Mouse (Mus musculus): ENCODE data around the gene Aff1. TPM values are rescaled to one million over a fixed set of nuclear protein-coding genes. Genes with fewer than 3 reads are reported as not detected.

Aff1 gene
- polyA plus RNA-seq, 1 experiment from 2014 or later: 4.7 TPM

DNA sequence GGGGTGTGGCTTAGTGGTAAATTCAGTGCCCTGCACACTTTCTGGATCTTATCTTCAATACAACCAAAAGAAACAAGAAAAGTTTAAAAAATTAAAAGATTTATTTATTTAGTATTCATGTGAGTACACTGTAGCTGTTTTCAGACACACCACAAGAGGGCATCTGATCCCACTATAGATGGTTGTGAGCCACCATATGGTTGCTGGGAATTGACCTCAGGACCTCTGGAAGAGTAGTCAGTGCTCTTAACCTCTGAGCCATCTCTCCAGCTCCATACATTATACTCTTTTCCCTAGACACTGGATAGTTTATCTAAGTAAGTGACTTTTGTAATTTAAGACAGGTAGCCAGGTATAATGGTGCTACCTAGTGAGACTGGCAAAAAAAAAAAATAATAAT is 1.0 kb upstream of the Aff1 start:
- Histone ChIP-seq H3K9me3 (ENCODE audit: low read length) (no peaks in the 10 kb centered on the region), H3K36me3 (replicated peaks; ENCODE audit: insufficient read depth, low read length) (no peaks in the 10 kb centered on the region), H3K4me1 (ENCODE audit: insufficient read depth) (peaks cover 5% of the 10 kb centered on the region), H3K4me3 (ENCODE audit: low read depth, low read length) (peak overlapping the region; percentile 79), H3K27ac (ENCODE audit: low read depth) (peak overlapping the region; percentile 75; the same call in 1 of the 2 replicates), H3K4me2 (ENCODE audit: low read depth, low read length) (peak overlapping the region; percentile 96), H3K27me3 (ENCODE audit: insufficient read depth, low read length) (peaks cover 18% of the 10 kb centered on the region), H3K9ac (replicated peaks) (no peak overlapping the region)
- TF ChIP-seq EP300 (IDR thresholded peaks at IDR 0.05; ENCODE audit: low read depth) (no peak), CTCF (IDR thresholded peaks at IDR 0.05; ENCODE audit: low read depth) (peak; percentile 45; the same call in 1 of the 2 replicates)
- no peak for ATAC-seq
- DNase-seq: no peak

DNA sequence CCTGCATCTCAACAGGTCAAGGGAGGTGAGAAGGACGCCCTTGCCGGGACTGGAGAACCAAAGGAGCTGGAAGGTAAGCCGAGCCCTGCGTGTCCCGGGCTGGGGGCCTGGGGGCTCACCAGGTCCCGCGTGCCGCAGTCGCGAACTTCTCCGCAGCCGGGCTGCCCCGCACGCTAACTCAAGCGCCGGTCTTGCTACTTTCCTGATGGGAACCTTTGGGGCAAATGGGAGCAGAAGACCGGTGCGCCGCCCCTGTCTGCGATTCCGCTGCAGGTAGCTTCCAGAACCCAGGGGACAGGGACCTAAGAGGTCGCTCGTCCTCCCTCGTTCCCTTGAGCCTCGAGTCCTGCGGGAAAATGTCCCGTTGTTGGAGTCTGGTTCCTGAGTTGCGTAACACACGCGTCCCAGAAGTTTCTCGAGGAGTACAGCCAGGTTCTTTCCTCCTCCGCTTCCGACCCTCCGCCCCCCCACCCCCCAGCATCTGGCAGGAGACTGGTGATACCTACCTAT is 412 bp downstream of the Aff1 start:
- peak overlapping the region; percentile 71 for H3K9ac ChIP-seq (replicated peaks)
- WGBS (ENCODE audit: insufficient replicate concordance): under 1% methylated on average over 33 of the region's 34 CpGs
- H3K4me3 ChIP-seq (ENCODE audit: low read depth, low read length): peak overlapping the region; percentile 79
- ATAC-seq: peak; percentile 21; the same call in 1 of the 2 replicates
- peaks cover 5% of the 10 kb centered on the region for H3K4me1 ChIP-seq (ENCODE audit: insufficient read depth)
- H3K36me3 ChIP-seq (replicated peaks; ENCODE audit: insufficient read depth, low read length): no peaks in the 10 kb centered on the region
- H3K4me2 ChIP-seq (ENCODE audit: low read depth, low read length): peak overlapping the region; percentile 96
- H3K27me3 ChIP-seq (ENCODE audit: insufficient read depth, low read length): peaks cover 18% of the 10 kb centered on the region
- peak overlapping the region; percentile 75 for H3K27ac ChIP-seq (ENCODE audit: low read depth)
- TF ChIP-seq CTCF (IDR thresholded peaks at IDR 0.05; ENCODE audit: low read depth) (no peak), EP300 (IDR thresholded peaks at IDR 0.05; ENCODE audit: low read depth) (no peak)
- no peaks in the 10 kb centered on the region for H3K9me3 ChIP-seq (ENCODE audit: low read length)
- DNase-seq: no peak

DNA sequence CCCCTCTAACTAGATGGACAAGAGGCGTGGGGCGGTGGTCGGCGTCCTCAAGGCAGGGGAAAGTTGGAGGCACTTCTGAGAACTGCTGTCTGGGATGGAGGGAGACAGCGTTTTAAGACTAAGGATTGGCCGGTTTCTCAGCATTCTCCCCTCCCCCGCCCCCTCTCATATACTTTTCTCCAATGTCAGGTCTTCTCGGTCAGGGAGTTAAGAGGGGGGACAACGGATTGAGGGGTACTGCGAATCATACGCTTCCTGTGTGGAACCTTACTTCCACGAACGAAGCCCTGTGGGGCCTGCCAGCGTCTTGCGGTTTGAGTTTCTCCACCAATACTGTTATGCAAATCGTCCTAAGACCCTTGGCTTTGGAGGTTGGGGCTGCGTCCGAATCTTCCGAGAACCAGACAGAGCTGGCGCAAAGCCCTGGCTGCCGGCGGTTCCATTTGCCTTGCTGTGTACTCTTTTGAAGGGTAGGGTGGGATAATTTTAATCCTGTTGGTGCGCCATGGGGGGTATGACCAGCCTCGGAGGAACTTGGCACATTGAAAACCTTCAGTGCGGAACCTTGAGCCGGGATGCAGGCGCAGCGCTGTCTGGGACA is 967 bp downstream of the Aff1 start:
- Histone ChIP-seq H3K27me3 (ENCODE audit: insufficient read depth, low read length) (peaks cover 18% of the 10 kb centered on the region), H3K36me3 (replicated peaks; ENCODE audit: insufficient read depth, low read length) (no peaks in the 10 kb centered on the region), H3K9ac (replicated peaks) (peak overlapping the region; percentile 71), H3K4me2 (ENCODE audit: low read depth, low read length) (peak overlapping the region; percentile 96), H3K27ac (ENCODE audit: low read depth) (peak overlapping the region; percentile 75), H3K9me3 (ENCODE audit: low read length) (no peaks in the 10 kb centered on the region), H3K4me3 (ENCODE audit: low read depth, low read length) (peak overlapping the region; percentile 79), H3K4me1 (ENCODE audit: insufficient read depth) (peaks cover 5% of the 10 kb centered on the region)
- WGBS (ENCODE audit: insufficient replicate concordance): under 1% methylated on average over 28 of the region's 28 CpGs
- peak; percentile 45 for DNase-seq
- no peak for ATAC-seq
- TF ChIP-seq EP300 (IDR thresholded peaks at IDR 0.05; ENCODE audit: low read depth) (no peak), CTCF (IDR thresholded peaks at IDR 0.05; ENCODE audit: low read depth) (no peak)

DNA sequence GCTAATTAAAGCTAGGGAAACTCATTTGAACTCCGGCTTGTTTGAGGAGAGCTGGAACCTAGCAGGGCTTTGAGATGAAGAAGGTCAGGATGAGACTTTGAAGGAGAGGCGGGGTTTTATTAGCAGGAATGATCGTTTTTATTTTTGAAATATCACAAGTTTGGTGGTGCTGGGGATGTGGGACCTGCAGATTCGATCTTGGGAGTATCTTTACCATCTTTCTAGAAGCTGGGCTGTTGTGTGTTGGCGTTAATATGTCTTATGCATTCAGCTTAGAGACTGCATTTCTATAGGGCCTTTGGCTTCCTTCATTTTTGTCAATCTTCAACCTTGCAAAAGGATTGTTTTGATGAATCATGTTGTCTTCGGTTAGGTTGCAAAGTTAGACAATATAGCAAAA is 1.9 kb downstream of the Aff1 start:
- Histone ChIP-seq H3K9ac (replicated peaks) (0 out of 2 replicates have a peak overlapping the region, but pooled peaks have one; percentile 5), H3K4me1 (ENCODE audit: insufficient read depth) (peaks cover 5% of the 10 kb centered on the region), H3K36me3 (replicated peaks; ENCODE audit: insufficient read depth, low read length) (no peaks in the 10 kb centered on the region), H3K4me3 (ENCODE audit: low read depth, low read length) (peak overlapping the region; percentile 79), H3K9me3 (ENCODE audit: low read length) (no peaks in the 10 kb centered on the region), H3K4me2 (ENCODE audit: low read depth, low read length) (peak overlapping the region; percentile 96), H3K27me3 (ENCODE audit: insufficient read depth, low read length) (peaks cover 18% of the 10 kb centered on the region), H3K27ac (ENCODE audit: low read depth) (no peak overlapping the region; the same call in 1 of the 2 replicates)
- no peak for ATAC-seq
- TF ChIP-seq EP300 (IDR thresholded peaks at IDR 0.05; ENCODE audit: low read depth): no peak
- no peak for TF ChIP-seq CTCF (IDR thresholded peaks at IDR 0.05; ENCODE audit: low read depth)
- WGBS (ENCODE audit: insufficient replicate concordance): 42% methylated on average over 6 of the region's 6 CpGs
- no peak for DNase-seq

DNA sequence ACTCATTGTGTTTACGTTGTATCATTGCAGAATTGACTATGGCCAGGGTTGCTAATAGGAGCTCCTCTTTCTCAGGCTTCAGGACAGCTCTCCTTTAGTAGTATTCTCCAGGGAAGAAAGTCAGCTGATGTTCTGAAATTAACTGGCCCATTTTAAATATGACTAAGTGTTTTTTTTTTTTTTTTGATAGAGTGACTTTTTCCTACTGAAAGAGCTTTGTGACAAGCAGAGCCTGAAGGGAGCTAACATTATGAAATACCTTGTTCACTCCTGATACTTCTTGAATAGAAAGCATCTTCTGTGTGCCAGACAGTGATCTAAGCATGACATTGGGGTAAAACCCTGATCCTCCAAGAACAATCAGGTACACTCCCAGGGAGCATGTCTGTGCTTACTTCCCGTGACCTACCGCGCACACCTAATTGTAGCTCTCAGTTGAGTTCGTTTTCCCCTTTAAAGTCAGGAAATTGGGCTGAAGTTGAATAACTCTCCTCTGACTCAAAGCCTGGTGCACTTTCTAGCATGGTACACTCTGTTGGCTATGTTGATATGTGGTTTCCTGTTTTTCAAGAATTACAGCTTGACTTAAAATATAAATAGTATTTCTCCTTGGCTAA is 5.8 kb downstream of the Aff1 start:
- no peak for DNase-seq
- TF ChIP-seq CTCF (IDR thresholded peaks at IDR 0.05; ENCODE audit: low read depth): no peak
- TF ChIP-seq EP300 (IDR thresholded peaks at IDR 0.05; ENCODE audit: low read depth): no peak
- Histone ChIP-seq H3K36me3 (replicated peaks; ENCODE audit: insufficient read depth, low read length) (0 out of 2 replicates have a peak, but pooled peaks cover 4% of the 10 kb centered on the region), H3K9me3 (ENCODE audit: low read length) (no peaks in the 10 kb centered on the region), H3K9ac (replicated peaks) (no peak overlapping the region), H3K4me1 (ENCODE audit: insufficient read depth) (no peaks in the 10 kb centered on the region), H3K4me2 (ENCODE audit: low read depth, low read length) (no peak overlapping the region), H3K27ac (ENCODE audit: low read depth) (no peak overlapping the region), H3K4me3 (ENCODE audit: low read depth, low read length) (no peak overlapping the region), H3K27me3 (ENCODE audit: insufficient read depth, low read length) (peaks cover 11% of the 10 kb centered on the region)
- 52% methylated on average over 5 of the region's 5 CpGs for WGBS (ENCODE audit: insufficient replicate concordance)
- ATAC-seq: no peak

DNA sequence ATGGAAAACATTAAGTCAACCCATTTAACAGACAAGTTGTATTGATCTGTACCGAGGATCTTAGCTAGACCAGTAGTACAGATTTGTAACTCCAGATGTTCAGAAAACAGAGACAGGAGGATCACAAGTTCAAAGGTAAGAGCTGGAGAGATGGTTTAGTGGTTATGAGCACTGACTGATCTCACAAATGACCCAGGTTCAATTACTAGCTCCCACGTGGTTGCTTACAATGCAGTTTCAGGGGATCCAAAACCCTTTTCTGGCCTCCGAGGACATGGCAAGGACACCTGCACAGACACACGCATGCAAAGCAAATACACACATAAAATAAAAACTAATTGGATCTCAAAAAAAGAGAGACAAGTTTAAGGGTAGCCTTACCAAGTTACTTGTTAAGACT is 6.4 kb downstream of the Aff1 start:
- Histone ChIP-seq H3K4me3 (ENCODE audit: low read depth, low read length) (no peak overlapping the region), H3K27ac (ENCODE audit: low read depth) (no peak overlapping the region), H3K4me1 (ENCODE audit: insufficient read depth) (no peaks in the 10 kb centered on the region), H3K9ac (replicated peaks) (no peak overlapping the region), H3K27me3 (ENCODE audit: insufficient read depth, low read length) (peaks cover 9% of the 10 kb centered on the region), H3K36me3 (replicated peaks; ENCODE audit: insufficient read depth, low read length) (0 out of 2 replicates have a peak, but pooled peaks cover 4% of the 10 kb centered on the region), H3K4me2 (ENCODE audit: low read depth, low read length) (no peak overlapping the region), H3K9me3 (ENCODE audit: low read length) (no peaks in the 10 kb centered on the region)
- TF ChIP-seq CTCF (IDR thresholded peaks at IDR 0.05; ENCODE audit: low read depth) (no peak), EP300 (IDR thresholded peaks at IDR 0.05; ENCODE audit: low read depth) (no peak)
- DNase-seq (no peak), ATAC-seq (no peak)
- WGBS (ENCODE audit: insufficient replicate concordance): 57% methylated on average over 4 of the region's 4 CpGs
